Mouse (Mus musculus): Measurements from ENCODE around the gene Klhl22. TPM values are rescaled to one million over a fixed set of nuclear protein-coding genes. Genes with fewer than 3 reads are reported as not detected.
A peak's percentile ranks its signal among the peaks of the same experiment; 100 is the strongest.

Klhl22 gene
- total RNA-seq, 2 experiments from 2014 or later = 26.9 to 27.6 TPM

DNA sequence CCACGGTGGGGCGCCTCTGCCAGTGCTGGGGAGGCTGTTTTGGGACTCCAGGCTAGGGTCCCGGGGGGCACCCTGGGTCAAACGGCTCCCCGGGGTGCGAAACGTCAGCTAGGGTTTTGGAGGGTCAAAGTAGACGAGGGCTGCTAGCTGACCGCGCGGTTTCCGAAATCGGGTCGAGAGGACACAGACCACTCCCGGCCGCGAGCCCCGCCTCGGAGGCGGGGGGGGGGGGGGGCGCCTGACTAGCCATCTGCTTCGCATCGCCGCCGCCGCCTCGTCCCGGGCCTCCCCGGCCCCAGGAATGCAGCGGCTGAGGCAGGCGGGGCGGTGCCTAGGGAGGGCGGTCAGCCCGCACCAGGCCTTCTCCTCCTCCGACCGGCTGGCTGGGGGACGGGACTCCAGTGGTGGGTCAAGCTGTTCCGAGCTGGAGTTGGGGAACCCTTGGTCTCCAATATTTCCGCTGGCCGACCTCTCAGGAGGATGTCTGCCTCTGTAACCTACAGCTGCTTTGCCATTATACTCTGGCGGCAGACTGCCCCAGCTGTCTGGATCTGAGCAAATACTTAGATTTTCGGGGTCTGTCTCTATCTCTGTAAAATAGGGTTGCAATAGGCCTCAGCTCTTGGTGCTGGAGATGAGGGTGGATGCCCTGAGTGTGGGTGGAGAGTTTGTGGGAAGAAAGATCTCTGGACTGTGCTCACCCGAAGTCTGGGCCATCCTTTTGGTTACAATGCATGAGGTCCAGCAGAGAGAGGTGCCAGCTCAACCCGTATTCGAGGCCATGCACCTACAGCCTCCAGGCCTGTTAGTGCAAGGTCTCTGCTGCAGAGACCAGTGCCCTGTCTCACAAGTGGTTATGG is 39.1 kb downstream of the Klhl22 start:
- DNase-seq = peak; percentile 75 to 77
- intact Hi-C loops (cut with DNase I) = no loop called here

DNA sequence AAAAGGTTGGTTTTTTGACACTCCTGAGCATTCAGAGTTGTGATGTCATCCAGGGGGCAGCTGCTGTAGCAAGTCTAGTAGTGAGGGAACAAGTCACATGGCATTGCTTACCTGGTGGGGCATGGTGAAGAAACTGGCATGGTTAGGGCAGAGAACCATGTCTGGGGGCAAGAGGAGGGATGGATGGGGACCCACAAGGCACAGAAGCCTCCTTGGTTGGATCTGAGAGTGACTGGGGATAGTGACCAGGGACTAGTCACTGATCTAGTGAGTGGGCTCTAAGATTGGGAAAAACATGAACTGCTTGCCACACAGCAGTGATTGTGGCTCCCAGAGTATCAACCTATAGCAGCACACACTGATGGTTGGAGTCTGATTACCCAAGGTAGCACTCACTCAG is 40.2 kb downstream of the Klhl22 start:
- no peak for DNase-seq
- intact Hi-C loops (cut with DNase I) = no loop called here

DNA sequence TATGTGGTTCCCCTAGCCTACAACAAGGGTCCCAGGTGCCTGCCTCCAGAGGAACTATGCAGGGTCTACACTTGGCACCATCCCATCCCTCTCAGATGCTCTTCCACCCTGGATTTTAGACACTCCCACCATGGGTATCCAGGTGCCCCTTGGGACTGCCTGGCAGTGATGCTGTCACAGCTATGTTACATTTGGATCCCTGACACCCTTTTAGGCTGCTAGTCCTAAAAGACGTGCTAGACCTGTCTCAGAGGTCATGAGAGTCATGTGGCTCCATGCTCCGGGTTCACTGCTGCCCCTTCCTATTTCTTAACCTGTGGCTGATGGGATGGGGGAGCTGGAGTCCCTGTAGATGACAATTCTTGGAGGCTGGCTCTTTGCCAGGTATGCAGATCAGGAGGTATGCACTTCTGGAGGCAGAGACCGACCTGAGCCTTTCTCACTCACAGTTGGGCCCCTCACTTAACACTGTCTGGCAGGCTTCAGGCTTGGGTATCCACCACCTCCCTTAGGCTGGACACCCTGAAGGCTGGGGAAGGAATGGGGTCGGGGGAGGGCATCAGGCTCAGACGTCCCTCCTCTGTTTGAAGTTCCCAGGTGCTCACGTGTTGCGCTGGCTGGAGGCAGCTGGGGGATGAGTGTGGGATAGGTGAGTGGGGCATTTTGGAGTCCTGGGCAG is 42.5 kb downstream of the Klhl22 start:
- intact Hi-C loops (cut with DNase I) = no loop called here
- no peak for DNase-seq

DNA sequence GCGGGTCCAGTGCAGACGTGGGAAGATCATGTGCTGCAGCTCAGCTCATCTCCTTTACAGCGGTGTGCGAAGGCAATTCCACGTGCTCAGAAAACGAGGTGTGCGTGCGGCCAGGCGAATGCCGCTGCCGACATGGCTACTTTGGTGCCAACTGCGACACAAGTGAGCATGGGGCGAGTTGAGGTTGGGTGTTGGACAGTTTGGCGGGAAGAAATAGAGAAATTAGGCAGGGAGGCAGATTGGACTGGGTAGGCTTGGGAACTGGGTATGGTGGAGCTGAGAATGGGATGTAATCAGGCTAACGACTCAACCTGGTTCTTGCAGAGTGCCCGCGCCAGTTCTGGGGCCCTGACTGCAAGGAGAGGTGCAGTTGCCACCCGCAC is 43.0 kb downstream of the Klhl22 start:
- intact Hi-C loops (cut with DNase I) = no loop called here
- no peak for DNase-seq

DNA sequence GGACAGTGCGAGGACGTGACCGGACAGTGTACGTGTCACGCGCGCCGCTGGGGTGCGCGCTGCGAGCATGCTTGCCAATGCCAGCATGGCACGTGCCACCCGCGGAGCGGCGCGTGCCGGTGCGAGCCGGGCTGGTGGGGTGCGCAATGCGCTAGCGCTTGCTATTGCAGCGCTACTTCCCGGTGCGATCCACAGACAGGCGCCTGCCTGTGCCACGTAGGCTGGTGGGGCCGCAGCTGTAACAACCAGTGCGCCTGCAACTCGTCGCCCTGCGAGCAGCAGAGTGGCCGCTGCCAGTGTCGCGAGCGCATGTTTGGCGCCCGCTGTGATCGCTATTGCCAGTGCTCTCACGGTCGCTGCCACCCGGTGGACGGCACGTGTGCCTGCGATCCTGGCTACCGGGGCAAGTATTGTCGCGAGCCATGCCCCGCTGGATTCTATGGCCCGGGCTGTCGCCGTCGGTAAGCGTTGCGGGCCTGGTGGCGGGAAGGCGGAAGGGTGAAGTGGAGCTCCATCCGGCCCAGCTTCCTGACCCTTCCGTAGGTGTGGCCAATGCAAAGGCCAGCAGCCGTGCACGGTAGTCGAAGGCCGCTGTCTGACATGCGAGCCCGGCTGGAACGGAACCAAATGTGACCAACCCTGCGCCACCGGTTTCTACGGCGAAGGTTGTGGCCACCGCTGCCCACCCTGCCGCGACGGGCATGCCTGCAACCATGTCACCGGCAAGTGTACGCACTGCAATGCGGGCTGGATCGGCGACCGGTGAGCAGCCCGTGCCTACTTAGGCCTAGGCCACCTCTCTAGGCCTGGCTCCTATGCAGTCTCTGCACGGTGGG is 43.6 kb downstream of the Klhl22 start:
- DNase-seq = peak; percentile 49 to 57
- intact Hi-C loops (cut with DNase I) = no loop called here

DNA sequence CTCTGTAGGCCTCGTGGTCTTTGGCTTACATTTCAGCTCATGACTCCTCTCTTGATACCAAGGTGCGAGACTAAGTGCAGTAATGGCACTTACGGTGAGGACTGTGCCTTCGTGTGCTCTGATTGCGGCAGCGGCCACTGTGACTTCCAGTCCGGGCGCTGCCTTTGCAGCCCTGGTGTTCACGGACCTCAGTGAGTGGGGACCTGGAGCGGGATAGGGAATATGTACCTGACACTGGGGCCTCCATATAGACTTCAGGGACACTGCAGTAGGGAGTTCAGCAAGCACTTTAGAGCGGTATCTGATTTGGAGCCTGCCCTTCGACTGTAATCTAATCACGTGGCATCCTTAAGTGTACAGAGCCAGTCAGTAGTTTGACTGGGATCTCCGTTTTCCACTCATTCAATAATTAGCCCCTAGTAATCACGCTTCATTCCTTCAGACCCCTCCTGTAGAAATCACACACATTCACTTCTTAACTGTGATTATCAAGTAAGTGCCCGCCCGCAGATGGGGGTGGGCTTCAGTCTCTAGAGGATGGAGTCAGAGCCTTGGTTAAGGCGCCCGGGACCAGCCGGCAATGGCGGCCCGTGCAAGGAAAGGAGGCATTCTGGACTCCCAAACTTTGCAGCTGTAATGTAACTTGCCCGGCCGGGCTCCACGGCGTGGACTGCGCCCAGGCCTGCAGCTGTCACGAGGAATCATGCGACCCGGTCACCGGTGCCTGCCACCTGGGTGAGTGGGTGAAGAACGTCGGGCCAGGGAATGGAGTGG is 44.4 kb downstream of the Klhl22 start:
- intact Hi-C loops (cut with DNase I) = no loop called here
- no peak for DNase-seq

DNA sequence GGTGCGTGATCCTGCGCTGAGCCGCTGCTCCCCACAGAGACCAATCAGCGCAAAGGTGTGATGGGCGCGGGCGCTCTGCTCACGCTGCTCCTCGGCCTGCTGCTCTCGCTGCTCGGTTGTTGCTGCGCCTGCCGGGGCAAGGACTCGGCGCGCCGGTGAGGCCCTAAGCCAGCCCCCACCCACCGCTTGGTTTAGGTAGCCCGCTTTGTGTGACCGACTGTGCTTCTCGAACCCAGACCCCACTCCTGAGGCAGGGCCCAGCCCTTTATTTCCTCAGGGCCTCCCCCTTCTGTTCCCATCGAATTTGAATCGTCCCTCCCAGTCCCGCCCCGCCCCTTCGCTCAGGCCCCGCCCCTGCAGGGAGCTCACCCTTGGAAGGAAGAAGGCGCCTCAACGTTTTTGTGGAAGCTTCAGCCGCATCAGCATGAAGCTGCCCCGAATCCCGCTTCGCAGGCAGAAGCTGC is 45.1 kb downstream of the Klhl22 start:
- intact Hi-C loops (cut with DNase I) = no loop called here
- no peak for DNase-seq

DNA sequence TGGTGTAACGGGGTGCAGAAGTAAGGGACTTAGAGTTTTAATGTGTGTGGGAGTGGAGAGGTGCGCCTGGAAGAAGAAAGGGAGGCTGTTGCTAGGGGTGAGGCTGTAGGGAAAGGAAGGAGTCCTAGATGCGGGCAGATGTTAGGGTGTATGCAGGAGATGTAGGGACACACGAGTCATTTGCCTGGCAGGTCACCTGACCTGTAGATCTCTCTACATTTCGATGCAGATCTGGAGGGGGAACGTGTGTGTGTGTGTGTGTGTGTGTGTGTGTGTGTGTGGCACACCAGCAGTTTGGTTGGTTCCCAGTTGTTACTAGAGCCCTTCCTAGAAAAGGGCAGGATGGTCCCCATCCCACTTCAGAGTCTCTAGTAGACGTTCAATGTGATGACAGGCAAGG is 45.6 kb downstream of the Klhl22 start:
- no peak for DNase-seq
- intact Hi-C loops (cut with DNase I) = no loop called here

DNA sequence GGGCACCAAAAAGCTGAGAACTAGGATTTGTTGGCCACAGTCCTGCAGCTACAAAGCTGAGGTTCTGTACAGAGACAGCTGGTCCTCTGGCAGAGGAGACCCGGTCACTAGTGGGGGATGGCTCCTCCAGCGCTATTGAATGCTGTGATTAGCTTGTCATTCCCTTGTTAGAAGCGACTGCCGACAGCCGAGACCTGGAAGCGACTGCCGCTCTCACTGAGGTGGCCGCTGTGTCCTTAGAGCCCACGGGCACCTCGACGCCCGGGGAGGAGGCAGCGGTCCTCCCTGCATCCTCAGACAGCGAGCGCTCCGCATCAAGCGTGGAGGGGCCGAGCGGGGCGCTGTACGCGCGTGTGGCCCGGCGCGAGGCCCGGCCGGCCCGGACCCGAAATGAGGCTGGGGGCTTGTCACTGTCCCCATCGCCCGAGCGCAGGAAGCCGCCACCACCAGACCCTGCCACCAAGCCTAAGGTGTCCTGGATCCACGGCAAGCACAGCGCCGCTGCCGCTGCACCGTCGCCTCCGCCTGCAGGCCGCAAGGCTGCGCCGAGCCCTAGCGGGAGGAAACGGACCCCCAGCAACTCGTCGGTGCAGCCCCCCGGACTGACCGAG is 47.3 kb downstream of the Klhl22 start:
- DNase-seq = peak; percentile 43 to 54
- intact Hi-C loops (cut with DNase I) = no loop called here

DNA sequence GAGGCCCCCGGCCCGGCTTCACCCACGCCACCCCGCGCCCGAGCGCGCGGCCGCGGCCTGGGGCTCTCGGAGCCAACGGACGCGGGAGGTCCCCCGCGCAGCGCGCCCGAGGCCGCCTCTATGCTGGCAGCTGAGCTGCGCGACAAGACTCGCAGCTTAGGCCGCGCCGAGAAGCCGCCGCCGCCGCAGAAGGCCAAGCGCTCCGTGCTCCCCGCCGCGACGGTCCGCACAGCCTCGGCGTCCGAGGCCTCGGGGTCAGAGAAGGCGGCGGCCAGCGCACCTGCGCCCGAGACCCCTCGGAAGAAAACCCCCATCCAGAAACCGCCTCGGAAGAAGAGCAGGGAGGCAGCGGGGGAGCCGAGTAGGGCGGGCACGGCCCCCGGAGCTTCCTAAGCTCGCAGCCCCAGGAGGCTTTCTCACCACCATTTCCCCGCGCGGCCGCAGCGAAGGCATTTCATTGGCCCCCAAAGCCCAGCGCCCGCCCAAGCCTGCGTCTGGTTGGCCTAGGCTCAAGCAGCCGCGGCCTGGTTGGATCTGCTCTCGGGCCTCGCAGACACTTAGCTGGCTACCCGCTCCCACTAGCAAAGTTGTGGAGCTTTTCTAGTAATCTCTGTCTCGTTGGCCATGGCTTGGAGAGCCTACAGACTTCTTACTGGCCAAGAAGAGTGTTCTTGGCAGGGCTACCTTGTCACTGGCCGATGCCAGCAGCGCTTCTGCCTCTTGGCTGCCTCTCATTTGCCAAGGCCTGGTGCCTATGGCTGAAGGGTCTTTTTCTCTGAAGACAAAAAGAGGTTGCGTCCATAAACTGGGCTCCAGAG is 48.0 kb downstream of the Klhl22 start:
- DNase-seq = peak; percentile 89 to 90
- intact Hi-C loops (cut with DNase I) = no loop called here

DNA sequence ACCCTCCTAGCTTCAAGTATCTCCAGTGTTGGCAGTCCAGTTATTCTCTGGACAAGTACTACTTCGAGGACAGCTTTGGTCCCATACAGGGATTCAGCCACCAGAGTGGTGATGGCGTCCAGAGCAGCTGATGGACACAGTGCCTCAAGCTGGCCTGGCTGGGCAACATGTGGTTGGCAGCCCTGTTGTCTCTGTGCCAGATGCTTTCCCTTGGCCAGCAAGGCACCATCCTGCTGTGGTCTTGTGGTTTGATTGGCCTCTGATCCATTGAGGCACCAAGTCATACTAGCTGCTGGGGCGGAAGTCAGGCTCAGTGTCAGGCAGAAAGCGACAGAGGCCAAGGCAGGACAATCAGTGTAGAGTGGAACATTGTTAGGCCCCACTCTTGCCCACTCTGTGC is 49.7 kb downstream of the Klhl22 start:
- DNase-seq = no peak
- intact Hi-C loops (cut with DNase I) = no loop called here

DNA sequence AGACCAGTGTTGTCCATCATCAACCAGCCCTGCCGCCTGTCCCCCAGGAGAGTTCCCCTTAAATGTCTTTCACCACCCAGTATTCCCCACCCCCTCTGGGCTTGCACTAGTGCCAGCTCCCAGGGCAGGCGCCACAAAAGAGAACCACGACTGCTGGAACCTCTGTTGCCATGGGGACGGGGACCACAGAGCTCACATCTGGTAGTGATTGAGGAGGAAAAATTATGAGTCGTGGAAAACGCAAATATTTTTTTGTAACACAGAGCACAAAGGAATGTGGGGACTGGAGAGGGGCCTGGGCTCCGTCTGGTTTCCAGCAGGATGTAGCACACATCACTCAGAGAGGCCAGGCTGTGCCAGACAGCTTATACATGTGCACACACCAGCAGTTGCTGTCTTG is 50.3 kb downstream of the Klhl22 start:
- intact Hi-C loops (cut with DNase I) = loop anchor here (5.0 kb wide), 1 partner anchor 37 kb away; no protein-coding TSS in a partner anchor
- DNase-seq = peak; percentile 69 to 78

DNA sequence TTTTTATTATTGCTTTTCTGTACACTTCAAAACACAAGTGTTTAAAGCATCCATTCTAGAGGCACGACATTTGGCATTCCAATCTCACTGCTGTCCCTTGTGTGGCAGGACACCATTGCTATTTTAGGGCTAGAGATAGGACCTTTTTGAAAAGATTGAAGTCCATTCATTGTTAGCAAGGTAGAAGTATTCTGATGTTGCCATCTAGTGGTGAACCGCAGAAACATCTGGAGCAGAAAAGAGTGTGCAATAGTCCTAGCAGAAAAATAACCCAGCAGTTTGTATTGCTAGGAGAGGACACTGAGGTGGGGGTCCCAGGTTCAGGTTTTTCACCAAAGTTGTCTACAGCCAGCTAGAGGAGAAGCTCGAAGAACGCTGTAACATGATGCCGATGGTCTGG is 52.7 kb downstream of the Klhl22 start:
- intact Hi-C loops (cut with DNase I) = loop anchor here (1.0 to 5.0 kb wide), 2 partner anchors 40 to 68 kb away; no protein-coding TSS in a partner anchor
- DNase-seq = peak; percentile 65 to 68

DNA sequence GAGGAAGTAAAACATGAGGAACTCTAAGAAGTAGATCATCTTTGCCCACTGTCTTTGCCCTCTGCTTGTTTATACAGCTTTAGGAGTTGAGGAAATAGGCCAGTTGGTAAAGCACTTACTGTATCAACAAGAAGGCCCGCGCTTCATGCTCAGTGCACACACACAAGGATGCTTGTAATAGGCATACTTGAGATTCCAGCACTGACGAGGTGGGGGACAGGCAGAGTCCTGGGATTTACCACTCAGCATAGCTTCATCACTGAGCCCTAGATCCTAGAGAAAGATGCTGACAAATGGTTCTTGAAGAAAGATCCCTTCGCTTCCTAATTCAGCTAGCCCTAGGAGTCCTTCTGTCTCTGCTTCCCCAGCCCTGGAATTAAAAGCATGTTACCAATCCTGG is 53.8 kb downstream of the Klhl22 start:
- intact Hi-C loops (cut with DNase I) = loop anchor here (5.0 kb wide), 1 partner anchor 41 kb away; no protein-coding TSS in a partner anchor
- no peak for DNase-seq

DNA sequence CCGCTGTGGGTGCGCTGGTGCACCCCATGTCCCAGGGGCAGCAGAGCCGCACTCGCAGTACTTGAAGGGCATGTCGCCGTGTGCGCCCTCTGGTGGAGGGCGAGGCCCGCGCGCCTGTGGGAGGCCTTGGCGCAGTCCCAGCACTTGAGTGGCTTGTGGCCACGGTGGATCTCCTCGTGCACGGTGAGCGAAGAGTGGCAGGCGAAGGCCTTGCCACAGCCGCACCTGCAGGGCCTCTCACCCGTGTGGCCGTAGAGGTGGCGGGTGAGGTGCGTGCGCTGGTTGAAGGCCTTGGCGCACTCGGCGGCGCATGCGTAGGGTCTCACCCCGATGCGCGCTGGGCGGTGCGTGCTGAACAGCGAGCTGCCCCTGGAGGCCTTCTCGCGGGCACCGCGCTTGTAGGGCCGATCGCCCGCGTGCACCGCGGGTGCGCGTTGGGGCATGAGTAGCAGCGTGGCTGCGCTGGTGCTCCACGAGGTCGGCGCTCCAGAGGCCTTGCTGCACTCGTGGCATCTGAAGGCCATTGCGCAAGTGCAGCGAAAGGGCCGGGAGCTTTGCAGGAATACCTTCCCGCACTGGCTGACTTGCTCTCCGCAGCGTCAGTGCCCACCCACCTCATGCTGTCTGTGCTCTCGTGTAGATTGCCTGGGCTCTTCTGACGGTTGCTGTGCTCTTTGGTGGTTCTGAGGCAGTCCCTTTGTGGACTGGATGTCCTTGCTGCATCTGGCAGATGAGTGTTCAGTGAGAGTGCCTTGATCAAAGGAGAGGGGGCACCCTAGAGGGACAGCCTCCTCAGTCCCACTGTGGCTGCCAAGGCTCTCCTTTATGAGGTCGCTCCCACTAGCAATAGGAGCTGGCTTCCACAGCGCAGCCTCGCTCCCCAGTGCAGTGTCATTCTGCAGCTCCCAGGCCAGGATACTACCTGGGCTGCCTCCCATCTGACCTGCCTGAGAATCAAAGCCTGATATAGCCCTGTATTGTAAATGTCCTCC is 56.3 kb downstream of the Klhl22 start:
- DNase-seq = peak; percentile 67 to 79
- intact Hi-C loops (cut with DNase I) = no loop called here

DNA sequence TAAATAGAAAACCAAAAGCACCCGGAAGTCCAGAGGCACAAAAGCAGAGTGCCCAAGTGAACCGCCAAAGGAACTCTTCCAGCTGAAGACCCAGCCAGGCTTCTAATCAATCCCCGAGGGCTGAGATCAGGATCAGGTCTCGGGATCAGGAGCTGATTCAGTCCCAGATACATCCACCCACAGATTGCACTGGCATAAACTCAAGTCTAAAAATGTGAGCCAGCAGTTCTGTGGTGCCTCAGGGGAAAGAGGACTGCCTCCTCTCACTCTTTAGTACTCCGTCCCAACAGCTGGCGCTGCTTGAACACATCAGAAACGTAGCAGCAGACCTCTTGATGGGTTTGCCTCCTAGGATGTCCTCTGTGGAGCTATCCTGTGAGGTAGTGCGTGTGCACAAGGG is 57.1 kb downstream of the Klhl22 start:
- intact Hi-C loops (cut with DNase I) = no loop called here
- no peak for DNase-seq

DNA sequence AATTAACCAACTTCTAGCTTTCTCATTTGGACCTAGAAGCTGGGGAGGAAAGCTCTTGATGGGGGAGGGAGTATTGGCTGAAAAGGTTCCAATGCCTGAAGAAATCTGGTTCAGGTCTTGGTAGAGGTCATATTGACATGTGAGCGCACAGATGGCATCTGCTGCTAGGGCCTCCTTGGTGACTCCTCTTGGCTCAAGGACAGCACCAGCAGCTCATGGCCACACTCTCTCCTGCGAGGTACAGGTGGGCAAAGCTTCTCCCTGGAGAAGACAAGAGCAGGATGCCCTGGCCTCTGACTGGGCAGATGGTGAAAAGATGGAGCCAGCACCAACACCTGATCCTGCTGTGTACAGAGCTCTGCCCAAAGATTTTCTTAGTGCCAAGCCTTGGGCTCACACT is 67.1 kb downstream of the Klhl22 start:
- intact Hi-C loops (cut with DNase I) = no loop called here
- no peak for DNase-seq

DNA sequence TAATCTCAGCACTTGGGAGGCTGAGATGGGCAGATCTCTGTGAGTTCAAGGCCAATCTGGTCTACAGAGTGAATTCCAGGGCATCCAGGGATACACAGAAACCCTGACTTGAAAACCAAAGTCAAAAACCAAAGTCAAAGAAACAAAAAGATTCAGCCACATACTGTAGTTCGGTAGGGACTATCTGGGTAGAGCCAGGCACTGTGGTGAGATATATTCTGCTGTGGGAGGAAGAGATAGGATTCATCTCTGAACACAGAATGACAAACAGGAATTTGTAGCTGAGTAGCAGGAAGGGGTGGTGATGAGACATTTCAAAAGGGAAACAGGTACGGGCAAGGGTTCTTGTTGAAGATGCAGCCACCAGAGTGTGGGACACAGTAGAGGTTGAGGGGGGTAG is 68.8 kb downstream of the Klhl22 start:
- DNase-seq = no peak
- intact Hi-C loops (cut with DNase I) = no loop called here
